Mouse (Mus musculus): ENCODE measurements around the gene Fam177a.
"Not testable (repeated sequence)": the region's sequence is repeated elsewhere in the genome, so short reads cannot be mapped to it uniquely, and the experiment has no call there.

Fam177a gene

GRCm38 (mm10) chr12:55124242-55124641 is at the start of gene Fam177a:
Gene Fam177a (plus strand): TSS chr12:55124469.
- not testable (repeated sequence) for DNase-seq (ENCODE audit: low read depth)

- no peak for DNase-seq (ENCODE audit: low read depth)
These were observed 49.0 kb upstream of the Fam177a start for GRCm38 (mm10) chr12:55075296-55075695.

GRCm38 (mm10) chr12:55078706-55079105 is 45.6 kb upstream of the Fam177a start:
- DNase-seq (ENCODE audit: low read depth) = not testable (repeated sequence)

GRCm38 (mm10) chr12:55079726-55080600 is 44.3 kb upstream of the Fam177a start, which contains the start of the genes 2700097O09Rik and Srp54a:
Gene 2700097O09Rik (minus strand): TSS chr12:55080110.
Gene Srp54a (plus strand): TSS chr12:55080262.
- peak; percentile 88 for DNase-seq (ENCODE audit: low read depth)

- not testable (repeated sequence) for DNase-seq (ENCODE audit: low read depth)
These were observed 43.7 kb upstream of the Fam177a start for GRCm38 (mm10) chr12:55080601-55080942.

GRCm38 (mm10) chr12:55092127-55092526 is 32.1 kb upstream of the Fam177a start:
- DNase-seq (ENCODE audit: low read depth) = not testable (repeated sequence)

GRCm38 (mm10) chr12:55112616-55113015 is 11.7 kb upstream of the Fam177a start:
- DNase-seq (ENCODE audit: low read depth) = not testable (repeated sequence)

GRCm38 (mm10) chr12:55124731-55125130 is 462 bp downstream of the Fam177a start:
- not testable (repeated sequence) for DNase-seq (ENCODE audit: low read depth)

- DNase-seq (ENCODE audit: low read depth) = not testable (repeated sequence)
These were observed 11.3 kb downstream of the Fam177a start for GRCm38 (mm10) chr12:55135540-55135939.

- not testable (repeated sequence) for DNase-seq (ENCODE audit: low read depth)
These were observed 13.6 kb downstream of the Fam177a start for GRCm38 (mm10) chr12:55137859-55138258.

GRCm38 (mm10) chr12:55154559-55155448 is 30.5 kb downstream of the Fam177a start, which contains the start of gene Srp54b:
Gene Srp54b (plus strand): TSS chr12:55155104.
- DNase-seq (ENCODE audit: low read depth) = not testable (repeated sequence)

- not testable (repeated sequence) for DNase-seq (ENCODE audit: low read depth)
These were observed 31.1 kb downstream of the Fam177a start for GRCm38 (mm10) chr12:55155449-55155783.

GRCm38 (mm10) chr12:55167034-55167557 is 42.8 kb downstream of the Fam177a start:
- DNase-seq (ENCODE audit: low read depth) = not testable (repeated sequence)

- not testable (repeated sequence) for DNase-seq (ENCODE audit: low read depth)
These were observed 63.4 kb downstream of the Fam177a start for GRCm38 (mm10) chr12:55187686-55188085.

GRCm38 (mm10) chr12:55189127-55189526 is 64.9 kb downstream of the Fam177a start:
- not testable (repeated sequence) for DNase-seq (ENCODE audit: low read depth)

All from c-Kit-positive CD71-positive TER-119-negative erythroid progenitor cells, embryonic 14.5 days (primary cell).